Mouse (Mus musculus): Measurements from ENCODE around the gene Bcl2l11.

Gene Bcl2l11

DNA sequence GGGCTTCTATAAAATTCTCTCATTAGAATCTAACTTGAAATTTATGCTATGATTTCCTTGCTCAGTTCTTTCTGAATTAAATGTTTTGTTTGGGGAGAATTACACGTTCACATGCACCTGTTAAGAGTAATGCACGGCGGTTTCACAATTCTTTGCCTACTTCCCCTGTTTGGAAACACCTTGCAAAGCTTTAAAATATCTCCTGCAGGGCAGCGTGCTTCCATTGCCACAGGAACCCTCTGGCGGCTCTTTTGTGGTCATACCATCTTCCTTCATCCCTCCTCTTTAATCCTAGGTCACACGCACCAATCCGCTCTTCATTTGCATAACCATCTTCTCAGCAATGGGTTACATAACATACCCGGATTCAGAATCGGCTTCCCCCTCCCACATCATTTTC, 14.3 kb upstream of the Bcl2l11 start:
- in situ Hi-C loops (cut with MboI), result no loop called here

DNA sequence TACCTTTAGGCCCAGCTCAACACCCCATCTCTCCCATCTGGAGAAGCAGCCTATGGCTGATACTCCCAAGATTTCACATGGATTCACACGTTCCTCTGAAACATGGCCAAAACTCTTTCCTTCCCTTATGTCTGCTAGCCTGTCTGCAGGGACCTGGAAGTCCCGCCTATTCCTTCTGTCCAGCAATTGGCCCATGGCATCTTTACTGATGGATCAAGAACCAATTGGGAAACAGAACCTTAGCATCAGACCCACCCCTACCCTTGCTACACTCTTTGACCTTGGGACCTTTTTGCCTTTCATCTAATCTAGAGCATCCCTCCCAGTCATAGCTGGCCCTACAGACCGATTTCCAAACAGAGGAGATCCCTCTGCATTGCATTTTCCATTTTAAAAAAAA, 11.2 kb upstream of the Bcl2l11 start:
- in situ Hi-C loops (cut with MboI), result no loop called here

DNA sequence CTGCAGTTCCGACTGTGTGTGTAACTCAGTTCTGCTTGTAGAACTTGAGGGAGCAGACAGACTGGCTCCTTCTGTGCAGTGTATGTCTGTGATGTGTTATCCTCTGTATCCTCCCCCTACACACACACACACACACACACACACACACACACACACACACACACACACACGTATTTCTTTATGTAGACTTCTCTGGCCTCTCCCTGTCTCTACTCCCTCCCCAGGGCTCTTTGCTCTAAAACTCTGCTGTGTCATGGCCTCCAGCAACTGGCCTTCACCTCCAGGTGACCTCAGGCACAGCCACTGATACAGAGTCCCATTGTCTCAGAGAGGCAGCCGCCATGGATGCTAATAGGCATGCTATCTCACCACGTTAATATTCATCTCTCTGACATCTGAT, 10.3 kb upstream of the Bcl2l11 start:
- in situ Hi-C loops (cut with MboI), result no loop called here

DNA sequence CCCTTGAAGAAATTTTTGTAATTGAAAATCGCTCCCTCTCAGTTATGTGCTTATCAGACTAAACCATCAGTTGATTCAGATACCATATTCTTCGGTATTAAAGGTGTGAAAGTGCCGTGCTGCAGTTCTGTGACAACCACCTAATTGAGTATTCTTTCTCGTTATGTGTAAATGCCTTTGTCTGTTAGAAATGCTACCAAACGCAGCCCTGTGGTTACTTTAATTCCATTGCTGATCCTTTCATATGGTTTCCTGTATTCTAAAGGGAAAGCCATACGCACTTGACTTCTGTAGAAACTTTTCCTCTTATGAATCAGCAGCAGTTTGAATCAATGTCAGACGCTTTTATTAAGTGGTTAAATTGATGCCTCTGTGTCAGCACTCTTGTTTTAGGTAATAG, 8.2 kb upstream of the Bcl2l11 start:
- in situ Hi-C loops (cut with MboI), result no loop called here

DNA sequence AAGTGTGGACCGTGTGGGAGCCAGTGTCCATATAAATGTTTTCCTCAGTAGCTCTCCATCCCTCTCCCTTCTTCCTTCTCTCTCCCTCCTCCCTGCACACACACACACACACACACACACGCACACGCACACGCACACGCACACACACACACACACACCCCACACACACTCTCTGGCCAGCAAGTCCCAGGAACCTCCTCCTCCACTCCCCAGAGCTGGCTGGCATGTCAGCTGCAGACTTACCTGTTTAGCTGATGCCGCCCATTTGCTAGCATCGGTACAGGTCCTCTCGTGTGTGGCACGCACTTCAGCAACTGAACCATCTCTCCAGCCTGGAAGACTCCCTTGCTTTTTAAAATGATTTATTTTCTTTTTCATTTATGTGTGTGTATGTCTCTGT, 6.9 kb upstream of the Bcl2l11 start:
- in situ Hi-C loops (cut with MboI), result no loop called here

DNA sequence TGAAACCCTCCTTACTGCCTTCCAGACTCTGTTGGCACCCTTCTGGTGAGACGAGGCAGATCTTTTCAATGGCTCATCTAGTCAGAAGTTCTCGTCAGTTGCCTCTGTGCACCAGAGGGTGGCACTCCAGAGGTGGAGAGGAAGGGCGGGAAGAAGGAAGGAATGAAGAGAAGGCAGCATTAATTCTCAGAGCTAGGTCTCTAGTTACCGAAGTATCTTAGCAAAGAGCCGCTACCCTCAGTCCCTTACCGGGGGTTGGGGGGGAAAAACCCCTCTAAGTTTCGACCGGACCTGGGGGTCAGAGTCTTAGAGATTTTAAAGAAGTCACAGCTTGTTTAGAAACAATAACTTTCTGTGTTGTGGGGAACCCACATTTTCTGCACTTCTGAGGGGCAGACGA, 3.3 kb upstream of the Bcl2l11 start:
- in situ Hi-C loops (cut with MboI), result loop anchor here (5.0 to 10.0 kb wide), 2 partner anchors 115 to 282 kb away; no protein-coding TSS in a partner anchor

DNA sequence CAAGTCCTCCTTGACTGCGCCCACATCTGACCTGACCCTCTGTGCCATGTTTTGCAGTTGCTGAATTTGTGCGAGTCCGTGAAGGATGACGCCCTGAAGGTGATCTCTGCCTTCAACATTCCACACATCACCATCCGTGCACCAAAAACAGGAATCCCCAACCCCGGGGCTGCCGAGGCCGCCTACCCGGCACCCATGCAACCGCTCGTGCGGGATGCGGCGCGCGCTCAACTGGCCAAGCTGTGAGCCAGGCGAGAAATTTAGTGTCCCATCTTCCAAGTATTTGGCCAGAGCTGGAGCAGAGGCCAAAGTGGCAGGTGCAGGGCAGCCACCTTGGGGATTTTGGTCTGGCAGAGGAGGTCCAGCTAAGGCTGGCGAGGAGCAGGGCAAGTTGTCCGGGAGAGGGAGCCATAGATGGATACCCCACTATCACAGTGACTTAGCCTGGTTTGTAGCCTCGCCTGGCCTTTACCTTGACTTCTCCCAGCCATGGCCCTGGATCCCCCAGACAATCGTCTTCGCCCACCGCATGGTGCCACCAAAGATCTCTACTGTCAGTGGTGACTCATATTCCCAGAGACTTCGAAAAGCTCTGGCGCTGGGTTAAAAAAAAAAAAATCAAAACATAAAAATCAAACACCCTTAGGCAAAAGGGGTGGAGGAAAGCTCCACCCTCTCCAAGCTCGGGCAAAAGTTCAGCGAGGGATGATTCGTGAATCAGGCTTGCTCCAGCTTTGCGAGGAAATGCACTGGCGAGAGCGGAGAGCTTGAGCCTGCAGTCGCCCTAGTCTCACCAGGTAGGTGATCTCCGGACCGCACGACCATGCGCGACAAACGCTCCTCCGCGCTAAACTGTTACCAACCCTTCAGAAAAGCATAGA, 2.7 kb upstream of the Bcl2l11 start:
- in situ Hi-C loops (cut with MboI), result loop anchor here (5.0 to 10.0 kb wide), 2 partner anchors 116 to 282 kb away; no protein-coding TSS in a partner anchor

DNA sequence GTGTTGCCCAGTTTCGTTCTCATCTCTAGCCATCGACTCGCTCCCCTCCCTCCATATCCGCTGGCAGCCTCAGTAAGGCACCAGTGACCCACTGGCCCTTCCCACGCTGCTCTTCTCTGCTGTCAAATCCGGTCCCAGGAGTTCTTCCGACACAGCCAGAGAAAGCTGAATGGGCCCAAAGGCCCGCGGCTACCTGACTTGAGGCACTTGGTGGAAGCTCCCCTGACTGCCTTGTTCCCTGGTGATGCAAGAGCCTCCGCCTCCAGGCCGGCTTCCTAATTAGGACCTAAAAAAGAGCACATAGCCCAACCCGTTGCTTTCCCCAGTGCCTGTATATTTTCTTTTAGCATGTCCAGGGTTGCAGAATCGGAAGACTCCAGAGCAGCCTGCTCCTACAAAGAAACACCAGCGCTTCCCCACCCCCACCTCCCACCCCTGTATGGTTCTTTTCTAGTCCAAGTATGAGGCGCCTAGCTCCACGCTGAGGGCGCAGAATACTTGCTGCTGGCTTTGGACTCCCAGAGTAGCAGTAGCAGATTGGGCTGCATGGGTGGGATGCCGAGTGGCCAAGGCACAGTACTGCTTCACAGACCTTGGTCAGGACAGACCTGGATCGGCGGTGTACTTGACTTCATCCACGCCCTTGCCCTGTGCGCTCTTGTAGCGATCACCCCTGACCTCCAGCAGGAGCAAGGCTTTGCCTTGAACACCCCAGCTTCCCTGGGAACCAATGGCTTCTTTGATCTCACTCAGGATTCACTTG, 1.7 kb upstream of the Bcl2l11 start:
- in situ Hi-C loops (cut with MboI), result loop anchor here (5.0 to 10.0 kb wide), 2 partner anchors 117 to 281 kb away; no protein-coding TSS in a partner anchor

DNA sequence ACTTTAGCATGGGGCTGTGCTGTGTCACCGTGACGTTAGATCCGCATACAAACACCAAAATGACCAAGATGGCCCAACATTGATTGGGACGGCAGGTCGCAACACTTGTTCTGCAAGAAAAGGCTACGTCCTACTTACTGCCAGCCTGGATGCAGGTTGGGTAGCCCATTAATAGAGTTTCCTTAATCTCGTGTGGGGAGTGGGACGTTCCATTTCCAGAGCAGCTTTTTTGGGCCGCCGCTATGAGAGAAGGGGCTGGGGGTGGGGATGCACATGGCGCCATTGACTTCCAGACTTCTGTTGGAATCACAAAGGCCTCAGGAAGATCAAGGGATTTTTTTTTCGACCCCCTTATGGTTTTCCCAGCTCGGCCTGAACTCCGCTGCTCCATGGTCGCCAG, 1.1 kb upstream of the Bcl2l11 start:
- in situ Hi-C loops (cut with MboI), result loop anchor here (5.0 to 10.0 kb wide), 2 partner anchors 117 to 280 kb away; no protein-coding TSS in a partner anchor

DNA sequence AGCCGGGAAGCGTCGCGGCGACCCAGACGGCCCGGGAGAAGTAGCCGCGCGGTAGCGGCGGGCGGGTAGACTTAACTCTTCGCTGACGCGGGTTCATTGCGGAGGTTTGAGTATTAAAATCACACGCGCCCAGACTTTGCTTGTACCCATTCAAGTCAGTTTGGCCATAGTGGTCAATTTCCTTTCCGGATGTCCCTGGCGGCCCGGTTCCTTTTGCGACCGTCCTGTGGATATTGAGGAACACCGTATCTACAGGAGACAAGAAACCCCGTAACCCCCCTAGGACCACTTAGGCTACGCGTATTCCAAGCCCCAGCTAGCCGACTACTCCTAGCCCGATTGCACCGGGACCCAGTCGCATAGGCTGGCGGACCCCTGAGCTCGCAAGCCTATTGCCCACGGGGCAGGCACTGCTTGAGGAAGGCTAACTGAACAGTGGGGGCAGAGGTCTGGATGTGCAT, 783 bp downstream of the Bcl2l11 start:
- in situ Hi-C loops (cut with MboI), result loop anchor here (10.0 kb wide), 1 partner anchor 278 kb away; no protein-coding TSS in a partner anchor

DNA sequence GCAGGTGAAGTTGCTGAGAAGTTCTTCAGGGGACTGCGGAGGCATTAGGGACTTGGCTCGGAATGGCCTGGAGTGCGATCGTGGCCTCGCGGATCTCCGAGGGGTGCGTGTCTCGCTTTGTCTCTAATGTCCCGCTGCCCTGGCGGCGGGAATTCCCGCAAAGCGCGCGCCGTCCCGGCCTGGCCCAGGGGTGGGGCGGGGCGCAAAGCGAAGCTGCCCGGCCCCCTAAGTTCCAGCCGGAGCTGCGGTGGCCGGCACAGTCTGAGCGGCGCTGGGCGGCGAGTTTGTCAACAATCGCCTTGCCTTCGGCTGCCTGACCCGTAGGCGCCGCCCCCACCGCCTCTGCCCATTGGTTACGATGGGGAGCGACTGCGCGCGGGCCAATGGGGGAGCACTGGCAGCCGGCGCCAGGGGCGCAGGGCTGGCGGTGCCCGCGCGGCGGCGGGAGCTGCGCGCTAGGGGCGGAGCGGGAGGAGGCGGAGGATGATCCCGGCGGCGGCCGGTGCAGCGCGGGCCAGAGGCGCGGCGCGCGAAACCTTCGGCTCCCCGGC, 1.4 kb downstream of the Bcl2l11 start:
- in situ Hi-C loops (cut with MboI), result loop anchor here (10.0 kb wide), 1 partner anchor 278 kb away; no protein-coding TSS in a partner anchor

DNA sequence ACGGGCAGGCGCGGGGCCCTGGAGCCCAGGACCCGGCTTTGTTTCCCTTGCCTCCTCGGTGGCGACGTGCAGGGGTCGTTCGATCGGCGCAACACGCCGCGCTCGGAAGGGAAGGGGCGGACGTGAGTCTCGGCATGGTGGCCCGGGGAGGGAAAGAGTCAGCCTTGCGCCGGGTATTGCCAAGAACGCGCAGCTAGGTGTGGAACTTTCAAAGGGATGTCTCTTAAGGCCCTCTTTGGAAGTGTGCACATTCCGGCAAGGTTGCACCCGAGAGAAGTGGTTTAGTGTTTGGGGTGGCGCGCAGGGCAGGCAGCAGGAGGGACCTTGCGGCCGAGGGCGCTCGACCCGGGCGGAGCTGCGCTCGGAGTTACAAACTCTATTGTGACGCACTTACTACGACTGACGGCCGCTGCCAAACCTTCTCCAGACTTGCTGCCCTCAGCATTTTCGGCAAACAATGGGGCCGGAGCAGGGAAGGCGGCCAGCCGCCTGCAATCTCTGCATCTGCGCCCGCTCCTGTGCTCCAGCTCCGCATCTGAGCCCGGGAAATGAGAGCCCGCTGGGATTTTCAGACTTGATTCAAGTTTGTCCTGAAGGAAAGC, 2.0 kb downstream of the Bcl2l11 start:
- in situ Hi-C loops (cut with MboI), result loop anchor here (10.0 kb wide), 1 partner anchor 277 kb away; no protein-coding TSS in a partner anchor

DNA sequence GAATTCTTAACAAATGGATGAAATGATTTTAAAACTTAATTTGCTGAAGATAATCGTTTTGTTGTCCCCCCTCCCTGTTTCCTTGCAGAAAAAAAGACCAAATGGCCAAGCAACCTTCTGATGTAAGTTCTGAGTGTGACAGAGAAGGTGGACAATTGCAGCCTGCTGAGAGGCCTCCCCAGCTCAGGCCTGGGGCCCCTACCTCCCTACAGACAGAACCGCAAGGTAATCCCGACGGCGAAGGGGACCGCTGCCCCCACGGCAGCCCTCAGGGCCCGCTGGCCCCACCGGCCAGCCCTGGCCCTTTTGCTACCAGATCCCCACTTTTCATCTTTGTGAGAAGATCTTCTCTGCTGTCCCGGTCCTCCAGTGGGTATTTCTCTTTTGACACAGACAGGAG, 2.7 kb downstream of the Bcl2l11 start:
- in situ Hi-C loops (cut with MboI), result loop anchor here (10.0 kb wide), 1 partner anchor 276 kb away; no protein-coding TSS in a partner anchor

DNA sequence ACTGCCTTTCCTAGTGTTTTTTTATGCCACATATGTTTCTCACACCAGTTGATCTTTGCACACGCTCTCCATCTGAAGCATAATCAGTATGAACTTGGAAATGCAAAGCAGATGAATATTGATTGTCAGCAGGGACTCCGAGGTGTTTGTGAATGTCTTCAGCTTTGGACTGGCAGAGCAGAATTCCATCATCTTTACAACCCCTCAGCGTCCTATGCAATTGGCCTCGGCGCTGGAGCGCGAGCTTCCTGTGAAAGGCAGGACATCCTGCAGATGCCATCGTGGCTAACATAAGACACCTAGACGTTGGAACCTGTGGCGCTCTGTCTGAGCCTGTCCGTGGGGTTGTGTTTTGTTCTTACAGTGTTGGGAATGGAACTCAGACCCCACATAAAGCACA, 5.7 kb downstream of the Bcl2l11 start:
- in situ Hi-C loops (cut with MboI), result no loop called here

DNA sequence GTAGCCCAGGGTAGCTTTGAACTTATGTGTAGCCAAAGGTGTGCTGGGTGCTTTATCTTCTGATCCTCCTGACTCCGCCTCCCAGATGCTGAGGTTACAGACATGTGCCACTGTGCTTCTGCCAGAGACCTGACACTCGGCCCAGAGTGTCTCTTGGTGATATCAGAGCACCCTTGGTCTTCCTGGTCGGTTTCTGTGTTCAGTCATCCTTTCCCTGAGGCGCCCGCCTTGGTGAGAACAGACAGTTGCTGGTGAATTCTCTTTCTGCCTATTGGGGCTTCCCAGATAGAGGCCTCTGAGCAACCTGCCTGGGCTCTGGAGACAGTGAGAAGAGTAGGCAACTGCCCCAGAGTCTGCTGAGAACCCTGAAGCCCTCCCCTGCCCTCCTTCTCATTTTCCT, 6.8 kb downstream of the Bcl2l11 start:
- in situ Hi-C loops (cut with MboI), result no loop called here

DNA sequence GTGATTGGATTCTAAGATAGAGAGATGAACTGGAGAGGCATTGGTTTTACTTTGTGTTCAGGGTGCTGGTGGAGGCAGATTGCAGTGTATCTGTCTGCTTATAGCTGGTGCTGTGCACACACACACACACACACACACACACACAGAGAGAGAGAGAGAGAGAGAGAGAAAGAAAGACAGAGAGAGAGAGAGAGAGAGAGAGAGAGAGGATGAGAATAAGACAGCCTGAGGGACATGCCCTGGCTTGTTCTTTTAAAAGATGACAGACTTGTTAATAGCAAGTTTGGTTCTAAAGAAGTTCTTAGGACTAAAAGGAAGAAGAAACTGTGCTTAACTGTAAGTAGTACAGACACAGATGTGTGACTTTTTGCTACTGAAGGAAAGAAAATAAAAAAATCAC, 8.0 kb downstream of the Bcl2l11 start:
- in situ Hi-C loops (cut with MboI), result no loop called here

DNA sequence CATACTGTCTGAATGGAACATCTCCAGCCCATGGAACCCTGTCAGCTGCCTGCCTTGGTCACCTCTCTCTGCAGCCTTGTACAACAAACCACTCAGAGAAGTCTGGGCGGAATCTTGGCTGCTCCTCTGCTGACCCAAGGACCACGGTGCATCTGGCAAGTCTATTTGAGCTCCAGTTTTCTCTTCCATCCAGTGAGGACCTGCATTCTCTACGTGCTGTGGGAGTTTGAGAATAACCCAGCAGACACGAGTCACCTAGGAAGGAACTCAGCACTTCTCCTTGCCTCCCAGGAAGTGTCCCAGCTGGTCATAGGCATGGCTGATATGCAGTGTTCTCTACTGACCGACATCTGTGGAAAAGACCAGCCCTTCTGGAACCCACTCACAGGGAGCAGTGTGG, 8.6 kb downstream of the Bcl2l11 start:
- in situ Hi-C loops (cut with MboI), result no loop called here

DNA sequence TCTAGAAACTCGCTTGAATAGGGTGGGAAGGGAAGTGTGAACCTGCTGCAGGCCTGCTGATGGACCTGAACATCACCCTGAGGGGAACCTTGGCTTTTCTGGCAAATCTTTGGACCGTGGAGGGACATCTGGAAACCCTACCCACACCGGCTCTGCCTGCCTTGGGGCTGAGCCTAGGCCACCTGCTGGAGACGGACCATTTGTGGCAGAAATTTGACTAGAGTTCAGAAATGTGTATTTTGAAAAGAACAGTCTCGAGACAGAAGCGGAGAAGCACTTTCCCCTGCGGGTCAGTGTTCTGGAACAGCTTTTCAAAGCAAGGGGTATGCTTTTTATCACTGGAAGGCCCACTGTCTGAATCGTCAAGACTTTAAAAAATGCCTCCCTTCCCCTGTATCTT, 9.1 kb downstream of the Bcl2l11 start:
- in situ Hi-C loops (cut with MboI), result no loop called here

DNA sequence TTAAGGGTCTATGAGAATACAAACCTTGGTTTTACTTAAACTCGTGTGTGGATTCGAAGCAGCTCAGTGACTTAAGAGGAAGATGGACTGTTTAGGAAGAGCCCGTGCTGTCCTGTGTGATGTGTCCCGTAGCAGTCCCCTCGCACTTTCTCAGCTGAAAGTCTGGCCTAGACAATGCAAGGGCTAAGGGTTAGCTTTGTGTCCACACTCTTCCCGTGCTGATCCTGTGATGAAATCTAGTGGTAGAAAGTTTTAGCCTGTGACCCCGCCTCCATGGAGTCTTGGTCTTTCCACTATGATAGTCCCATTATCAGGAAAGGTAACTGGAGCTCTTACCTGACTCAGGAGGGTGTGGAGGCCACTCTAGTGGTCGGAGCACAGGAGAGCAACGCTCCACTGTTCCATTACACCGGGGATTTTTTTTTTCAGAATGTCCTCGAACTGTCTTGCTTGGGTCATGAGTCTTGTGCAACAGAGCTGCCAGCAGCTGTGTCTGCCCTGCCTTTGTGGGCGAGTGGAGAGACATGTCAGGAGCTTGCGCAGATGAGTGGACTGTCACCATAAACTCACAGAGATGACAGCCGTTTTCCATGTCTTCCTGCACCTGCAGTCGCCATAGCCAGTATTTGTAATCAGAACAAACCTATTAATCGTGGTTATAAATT, 11.1 kb downstream of the Bcl2l11 start:
- in situ Hi-C loops (cut with MboI), result no loop called here

DNA sequence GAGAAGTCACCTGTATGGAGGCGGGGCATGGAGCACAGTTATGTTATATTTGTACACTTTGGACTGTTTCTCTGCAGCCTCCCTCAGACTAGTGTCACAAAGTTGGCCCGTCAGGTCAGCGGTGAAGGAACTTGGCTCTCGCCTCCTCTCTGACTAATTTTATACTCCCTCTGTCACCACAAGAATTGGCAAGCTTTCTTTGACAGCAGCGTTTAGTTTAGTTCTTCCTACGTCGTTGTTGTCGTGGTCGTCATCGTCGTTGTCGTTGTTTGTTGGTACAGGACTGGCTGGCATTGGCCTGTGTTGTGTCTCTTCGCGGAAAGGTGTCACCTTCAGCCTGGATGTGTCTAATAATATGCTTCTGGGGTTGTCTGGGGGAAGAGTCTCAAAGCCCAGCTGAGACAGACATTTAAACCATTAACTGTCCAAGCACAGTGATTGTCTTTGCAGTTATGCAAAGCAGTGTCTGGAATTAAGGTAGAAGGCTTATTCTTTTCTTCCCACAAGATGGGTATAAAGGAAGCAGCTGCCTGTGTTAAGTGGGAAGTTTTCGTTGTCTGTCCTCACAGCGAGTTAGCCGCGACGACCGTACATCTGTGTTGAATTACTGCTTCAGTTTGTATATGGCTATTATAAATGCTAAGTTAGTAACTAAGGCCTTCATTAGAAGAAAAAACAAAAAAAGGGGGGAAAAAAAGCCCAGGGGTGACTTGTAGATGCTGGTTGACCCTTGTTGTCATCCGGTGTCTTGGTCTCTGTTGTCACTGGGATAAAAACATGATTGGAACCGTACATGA, 11.8 kb downstream of the Bcl2l11 start:
- in situ Hi-C loops (cut with MboI), result no loop called here
